Mouse (Mus musculus) testis, adult 2 months (tissue): ENCODE measurements at regions not wholly inside any gene's neighbourhood (a gene's known extent, or its start where the extent isn't known, plus 50 kb on each side); places are given as distances from the start of the nearest gene placed in this dataset.

ENCODE experiments used
- CTCF ChIP-seq: fragments of 200-500 bp; IDR thresholded peaks from 2 replicates; pipeline ENCODE4 v1.5.1; 2012; ENCODE audit warnings: low read depth, mild to moderate bottlenecking, inconsistent platforms, low read length, moderate library complexity; ENCODE audit not compliant: control insufficient read depth, insufficient read depth, insufficient replicate concordance
- POLR2A ChIP-seq: fragments of 200-500 bp; IDR thresholded peaks from 2 replicates; pipeline ENCODE4 v1.6.1; 2012; ENCODE audit warnings: low read depth, mild to moderate bottlenecking, inconsistent platforms, low read length, moderate library complexity; ENCODE audit not compliant: control insufficient read depth

GRCm38 (mm10) chr3:37952251-37952650 lies 228.0 kb upstream of the Gm5148 start:
- TF ChIP-seq CTCF (no peak), POLR2A (no peak)
